Mouse (Mus musculus): ENCODE data around the gene Ndufaf7. TPM values are rescaled to one million over a fixed set of nuclear protein-coding genes. Genes with fewer than 3 reads are reported as not detected.
A peak's percentile ranks its signal among the peaks of the same experiment; 100 is the strongest.

Gene Ndufaf7
- polyA plus RNA-seq (2012; rRNA removed), result 5.4 and 5.5 TPM in 2 replicates

GRCm38 (mm10) chr17:78936466-78937228, at the start of gene Ndufaf7, which contains the start of gene Cebpz:
TSS of gene Ndufaf7 (plus strand) at chr17:78937136.
TSS of gene Cebpz (minus strand) at chr17:78937066.
- WGBS, result under 1% methylated on average over 45 of the region's 45 CpGs
- H3K27ac ChIP-seq (ENCODE audit: control insufficient read depth, insufficient read depth, low read length), result no peak within 1 kb of the TSS
- peaks cover 28% of the 10 kb centered on the region for H3K36me3 ChIP-seq (ENCODE audit: control insufficient read depth, insufficient read depth, low read length)
- peak; percentile 97 for DNase-seq
- TF ChIP-seq CTCF (IDR thresholded peaks at IDR 0.05; ENCODE audit: borderline replicate concordance, control insufficient read depth, extremely low read depth, insufficient read depth, low read length, poor library complexity) (peak; percentile 58; the same call in 1 of the 2 replicates), POLR2A (IDR thresholded peaks at IDR 0.05; ENCODE audit: control insufficient read depth, extremely low read depth, insufficient read depth, low read length, poor library complexity) (peak; percentile 71)
- H3K4me3 ChIP-seq (ENCODE audit: control insufficient read depth, insufficient read depth, low read length), result peak within 1 kb of the TSS; percentile 93
- H3K4me1 ChIP-seq (replicated peaks; ENCODE audit: control insufficient read depth, insufficient read depth, low read length), result peaks cover 7% of the 10 kb centered on the region
- no peaks in the 10 kb centered on the region for H3K27me3 ChIP-seq (ENCODE audit: control insufficient read depth, insufficient read depth, low read length)

GRCm38 (mm10) chr17:78888554-78888953, 48.4 kb upstream of the Ndufaf7 start:
- H3K4me3 ChIP-seq (ENCODE audit: control insufficient read depth, insufficient read depth, low read length), result no peak overlapping the region
- no peaks in the 10 kb centered on the region for H3K36me3 ChIP-seq (ENCODE audit: control insufficient read depth, insufficient read depth, low read length)
- no peaks in the 10 kb centered on the region for H3K27me3 ChIP-seq (ENCODE audit: control insufficient read depth, insufficient read depth, low read length)
- WGBS, result 90% methylated on average over 4 of the region's 4 CpGs
- no peaks in the 10 kb centered on the region for H3K4me1 ChIP-seq (replicated peaks; ENCODE audit: control insufficient read depth, insufficient read depth, low read length)
- DNase-seq, result no peak
- no peak overlapping the region for H3K27ac ChIP-seq (ENCODE audit: control insufficient read depth, insufficient read depth, low read length)
- no peak for TF ChIP-seq POLR2A (IDR thresholded peaks at IDR 0.05; ENCODE audit: control insufficient read depth, extremely low read depth, insufficient read depth, low read length, poor library complexity)
- TF ChIP-seq CTCF (IDR thresholded peaks at IDR 0.05; ENCODE audit: borderline replicate concordance, control insufficient read depth, extremely low read depth, insufficient read depth, low read length, poor library complexity), result no peak

GRCm38 (mm10) chr17:78889184-78889583, 47.8 kb upstream of the Ndufaf7 start:
- Histone ChIP-seq H3K4me3 (ENCODE audit: control insufficient read depth, insufficient read depth, low read length) (no peak overlapping the region), H3K27ac (ENCODE audit: control insufficient read depth, insufficient read depth, low read length) (no peak overlapping the region), H3K4me1 (replicated peaks; ENCODE audit: control insufficient read depth, insufficient read depth, low read length) (no peaks in the 10 kb centered on the region), H3K36me3 (ENCODE audit: control insufficient read depth, insufficient read depth, low read length) (no peaks in the 10 kb centered on the region), H3K27me3 (ENCODE audit: control insufficient read depth, insufficient read depth, low read length) (no peaks in the 10 kb centered on the region)
- 86% methylated on average over 3 of the region's 3 CpGs for WGBS
- TF ChIP-seq CTCF (IDR thresholded peaks at IDR 0.05; ENCODE audit: borderline replicate concordance, control insufficient read depth, extremely low read depth, insufficient read depth, low read length, poor library complexity) (no peak), POLR2A (IDR thresholded peaks at IDR 0.05; ENCODE audit: control insufficient read depth, extremely low read depth, insufficient read depth, low read length, poor library complexity) (no peak)
- DNase-seq, result no peak

GRCm38 (mm10) chr17:78891020-78891419, 45.9 kb upstream of the Ndufaf7 start:
- Histone ChIP-seq H3K4me3 (ENCODE audit: control insufficient read depth, insufficient read depth, low read length) (no peak overlapping the region), H3K27ac (ENCODE audit: control insufficient read depth, insufficient read depth, low read length) (no peak overlapping the region), H3K36me3 (ENCODE audit: control insufficient read depth, insufficient read depth, low read length) (no peaks in the 10 kb centered on the region), H3K4me1 (replicated peaks; ENCODE audit: control insufficient read depth, insufficient read depth, low read length) (0 out of 2 replicates have a peak, but pooled peaks cover 2% of the 10 kb centered on the region), H3K27me3 (ENCODE audit: control insufficient read depth, insufficient read depth, low read length) (no peaks in the 10 kb centered on the region)
- TF ChIP-seq CTCF (IDR thresholded peaks at IDR 0.05; ENCODE audit: borderline replicate concordance, control insufficient read depth, extremely low read depth, insufficient read depth, low read length, poor library complexity), result no peak
- TF ChIP-seq POLR2A (IDR thresholded peaks at IDR 0.05; ENCODE audit: control insufficient read depth, extremely low read depth, insufficient read depth, low read length, poor library complexity), result no peak
- WGBS, result 85% methylated on average over 9 of the region's 9 CpGs
- no peak for DNase-seq

GRCm38 (mm10) chr17:78894991-78895390, 41.9 kb upstream of the Ndufaf7 start:
- no peaks in the 10 kb centered on the region for H3K27me3 ChIP-seq (ENCODE audit: control insufficient read depth, insufficient read depth, low read length)
- no peaks in the 10 kb centered on the region for H3K36me3 ChIP-seq (ENCODE audit: control insufficient read depth, insufficient read depth, low read length)
- WGBS, result 86% methylated on average over 7 of the region's 7 CpGs
- TF ChIP-seq POLR2A (IDR thresholded peaks at IDR 0.05; ENCODE audit: control insufficient read depth, extremely low read depth, insufficient read depth, low read length, poor library complexity), result no peak
- TF ChIP-seq CTCF (IDR thresholded peaks at IDR 0.05; ENCODE audit: borderline replicate concordance, control insufficient read depth, extremely low read depth, insufficient read depth, low read length, poor library complexity), result no peak
- no peak overlapping the region for H3K27ac ChIP-seq (ENCODE audit: control insufficient read depth, insufficient read depth, low read length)
- no peak overlapping the region for H3K4me3 ChIP-seq (ENCODE audit: control insufficient read depth, insufficient read depth, low read length)
- H3K4me1 ChIP-seq (replicated peaks; ENCODE audit: control insufficient read depth, insufficient read depth, low read length), result 0 out of 2 replicates have a peak, but pooled peaks cover 2% of the 10 kb centered on the region
- no peak for DNase-seq

GRCm38 (mm10) chr17:78895394-78895793, 41.5 kb upstream of the Ndufaf7 start:
- no peaks in the 10 kb centered on the region for H3K27me3 ChIP-seq (ENCODE audit: control insufficient read depth, insufficient read depth, low read length)
- 0 out of 2 replicates have a peak, but pooled peaks cover 2% of the 10 kb centered on the region for H3K4me1 ChIP-seq (replicated peaks; ENCODE audit: control insufficient read depth, insufficient read depth, low read length)
- H3K4me3 ChIP-seq (ENCODE audit: control insufficient read depth, insufficient read depth, low read length), result no peak overlapping the region
- peak; percentile 28 for DNase-seq
- no peaks in the 10 kb centered on the region for H3K36me3 ChIP-seq (ENCODE audit: control insufficient read depth, insufficient read depth, low read length)
- WGBS, result 2% methylated on average over 8 of the region's 8 CpGs
- TF ChIP-seq CTCF (IDR thresholded peaks at IDR 0.05; ENCODE audit: borderline replicate concordance, control insufficient read depth, extremely low read depth, insufficient read depth, low read length, poor library complexity) (0 out of 2 replicates have a peak, but pooled peaks have one; percentile 17), POLR2A (IDR thresholded peaks at IDR 0.05; ENCODE audit: control insufficient read depth, extremely low read depth, insufficient read depth, low read length, poor library complexity) (no peak)
- H3K27ac ChIP-seq (ENCODE audit: control insufficient read depth, insufficient read depth, low read length), result no peak overlapping the region
